Mouse (Mus musculus) gastrocnemius, postnatal 25 days (tissue): ENCODE measurements at regions not wholly inside any gene's neighbourhood (a gene's known extent, or its start where the extent isn't known, plus 50 kb on each side); places are given as distances from the start of the nearest gene placed in this dataset.

ENCODE experiments used
- DNase-seq: peaks from one replicate; pipeline ENCODE4 v3.0.0; 2022

GRCm38 (mm10) chr12:78100756-78101155 lies 93.3 kb upstream of the Gm6657 start:
- no peak for DNase-seq

- DNase-seq: no peak
These were observed 84.1 kb upstream of the Gm6657 start for GRCm38 (mm10) chr12:78109931-78110330.

GRCm38 (mm10) chr12:78118131-78118530 lies 75.9 kb upstream of the Gm6657 start:
- no peak for DNase-seq

GRCm38 (mm10) chr12:78119246-78119645 lies 74.8 kb upstream of the Gm6657 start:
- no peak for DNase-seq

- no peak for DNase-seq
These were observed 74.2 kb upstream of the Gm6657 start for GRCm38 (mm10) chr12:78119855-78120254.

DNA sequence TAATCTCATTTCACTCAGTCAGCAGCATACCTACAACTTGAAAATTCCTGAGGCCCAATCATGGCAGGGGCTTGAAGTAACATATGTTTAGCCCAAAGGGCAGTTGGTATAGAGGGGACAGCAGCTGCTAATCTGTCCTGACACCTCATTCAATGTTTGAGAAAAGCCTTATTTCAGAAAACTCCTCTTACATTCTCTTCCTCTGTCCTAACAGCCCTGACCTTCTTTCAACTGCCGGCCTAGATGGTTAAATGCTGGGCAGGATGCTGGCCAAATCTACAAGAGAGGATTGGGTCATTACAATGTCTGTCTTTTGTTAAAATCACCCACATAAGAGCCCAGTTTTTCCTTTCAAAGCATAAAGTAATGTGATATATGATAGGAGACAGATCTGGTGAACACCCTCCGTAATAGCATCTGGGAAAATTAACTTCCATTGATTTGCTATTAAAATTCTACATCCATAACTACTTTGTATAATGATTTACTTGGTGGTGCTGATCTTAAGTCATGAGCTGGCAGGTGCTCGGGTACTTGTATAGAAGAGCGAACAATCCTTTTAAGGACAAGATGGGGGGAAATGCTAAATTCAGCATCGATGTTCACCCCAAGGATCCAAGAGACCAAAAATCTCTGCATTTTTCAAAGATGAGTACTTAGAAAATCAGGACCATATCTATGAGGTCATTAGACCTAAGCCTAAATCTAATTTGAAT lies 64.8 kb upstream of the Gm6657 start:
- DNase-seq: no peak

- no peak for DNase-seq
These were observed 61.8 kb upstream of the Gm6657 start for GRCm38 (mm10) chr12:78132016-78132797.

DNA sequence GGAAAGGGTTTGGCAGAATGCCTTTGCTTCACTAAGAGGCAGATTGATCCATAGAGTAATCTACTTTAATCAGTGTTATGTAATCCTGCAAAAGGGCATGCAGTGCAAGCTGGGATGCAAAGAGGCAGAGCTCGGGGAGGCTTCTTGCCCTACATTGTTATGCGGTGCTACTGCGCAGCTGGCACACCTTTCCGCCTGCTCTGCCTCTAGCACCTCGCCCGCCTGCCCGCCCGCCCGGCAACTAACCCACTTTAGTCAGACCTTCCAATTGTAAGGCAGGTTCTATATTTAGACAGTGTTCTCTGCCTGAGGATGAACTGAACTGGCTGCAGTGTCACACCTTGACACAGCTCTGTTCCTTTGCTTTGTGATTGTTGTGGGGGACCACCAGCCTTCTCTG lies 60.7 kb upstream of the Gm6657 start:
- no peak for DNase-seq

GRCm38 (mm10) chr12:78133984-78134383 lies 60.1 kb upstream of the Gm6657 start:
- no peak for DNase-seq

- DNase-seq: no peak
These were observed 56.8 kb upstream of the Gm6657 start for GRCm38 (mm10) chr12:78137196-78137595.

GRCm38 (mm10) chr12:78138467-78138866 lies 55.6 kb upstream of the Gm6657 start:
- no peak for DNase-seq
